Mouse (Mus musculus): ENCODE measurements at regions not wholly inside any gene's neighbourhood (a gene's known extent, or its start where the extent isn't known, plus 50 kb on each side); places are given as distances from the start of the nearest gene placed in this dataset.

- no peak for DNase-seq (ENCODE audit: extremely low spot score in 1 of 2, low spot score in 1 of 2)
Measured at GRCm38 (mm10) chr15:12066857-12067211, 50.8 kb upstream of the Zfr start.

- peak in 1 of 2 experiments; percentile 67 for DNase-seq (ENCODE audit: extremely low spot score in 1 of 2, low spot score in 1 of 2)
Measured at GRCm38 (mm10) chr15:12066176-12066856, 51.3 kb upstream of the Zfr start.

GRCm38 (mm10) chr15:12054870-12055269 is 58.1 kb upstream of the Sub1 start:
- no peak for DNase-seq (ENCODE audit: extremely low spot score in 1 of 2, low spot score in 1 of 2)

GRCm38 (mm10) chr15:12053610-12054009 is 56.8 kb upstream of the Sub1 start:
- DNase-seq (ENCODE audit: extremely low spot score in 1 of 2, low spot score in 1 of 2), result no peak

GRCm38 (mm10) chr15:12048965-12049364 is 52.2 kb upstream of the Sub1 start:
- peak in 1 of 2 experiments; percentile 69 for DNase-seq (ENCODE audit: extremely low spot score in 1 of 2, low spot score in 1 of 2)

GRCm38 (mm10) chr15:12048214-12048507 is 51.4 kb upstream of the Sub1 start:
- DNase-seq (ENCODE audit: extremely low spot score in 1 of 2, low spot score in 1 of 2), result no peak

- no peak for DNase-seq (ENCODE audit: extremely low spot score in 1 of 2, low spot score in 1 of 2)
Measured at GRCm38 (mm10) chr15:12047349-12048213, 50.8 kb upstream of the Sub1 start.

All from frontal cortex, adult 2 months (tissue).